Mouse (Mus musculus) liver, embryonic 11.5 days (tissue): ENCODE results near the gene Csdc2. TPM values are rescaled to one million over a fixed set of nuclear protein-coding genes. Genes with fewer than 3 reads are reported as not detected.

ENCODE experiments used
- ATAC-seq: fragments of 200-750 bp; cut with Nextera tagmentation; replicated peaks from 2 replicates; pipeline ENCODE4 v1.8.0; 2017; ENCODE audit warnings: moderate number of reproducible peaks, mild to moderate bottlenecking, moderate TSS enrichment, moderate library complexity; ENCODE audit not compliant: low FRiP score
- DNase-seq: peaks from one replicate; pipeline ENCODE4 v3.0.0-alpha.2; 2017; ENCODE audit warnings: low spot score
- H3K27ac ChIP-seq: fragments of 300-500 bp; sonication (generic); 2 replicates; pipeline ENCODE4 v1.5.1; 2014; ENCODE audit warnings: mild to moderate bottlenecking, low read depth, low read length, control low read depth
- H3K27me3 ChIP-seq: fragments of 300-500 bp; sonication (generic); replicated peaks from 2 replicates; pipeline ENCODE4 v1.6.1; 2014; ENCODE audit warnings: low read length, mixed read lengths; ENCODE audit not compliant: control insufficient read depth, insufficient read depth
- H3K36me3 ChIP-seq: fragments of 300-500 bp; sonication (generic); 2 replicates; pipeline ENCODE4 v1.6.1; 2014; ENCODE audit warnings: mild to moderate bottlenecking, low read length, moderate library complexity, mixed read lengths; ENCODE audit not compliant: control insufficient read depth, insufficient read depth
- H3K4me1 ChIP-seq: fragments of 300-500 bp; sonication (generic); replicated peaks from 2 replicates; pipeline ENCODE4 v1.6.1; 2014; ENCODE audit warnings: low read length, mixed read lengths; ENCODE audit not compliant: control insufficient read depth, insufficient read depth
- H3K4me2 ChIP-seq: fragments of 300-500 bp; sonication (generic); 2 replicates; pipeline ENCODE4 v1.6.1; 2014; ENCODE audit warnings: mild to moderate bottlenecking, control low read depth, moderate library complexity
- H3K4me3 ChIP-seq: fragments of 300-500 bp; sonication (generic); 2 replicates; pipeline ENCODE4 v1.5.1; 2014; ENCODE audit warnings: low read depth, low read length, control low read depth
- H3K9ac ChIP-seq: fragments of 300-500 bp; sonication (generic); 2 replicates; pipeline ENCODE4 v1.6.1; 2014; ENCODE audit warnings: low read depth, low read length, control low read depth
- H3K9me3 ChIP-seq: fragments of 300-500 bp; sonication (generic); 2 replicates; pipeline ENCODE4 v1.6.1; 2016; ENCODE audit warnings: low read length, inconsistent platforms, mixed read lengths; ENCODE audit not compliant: control insufficient read depth
- WGBS: fragments of 180-500 bp; shearing (Covaris S2); extraction: QIAGEN DNeasy Blood & Tissue Kit; methylation state at CpG from one replicate; pipeline ENCODE4 v1.1.7; 2014; 5-methylcytosine and 5-hydroxymethylcytosine counted together
- polyA plus RNA-seq: library from polyadenylated mRNA; unstranded; fragments of >200 nt; fragmentation: Nextera tagmentation; extraction: Ambion mirVana; gene quantifications from 2 replicates; pipeline ENCODE4 v1.2.1, GENCODE M21; 2014

Gene Csdc2
- polyA plus RNA-seq, 1 experiment from 2014 or later = 3.9 TPM

GRCm38 (mm10) chr15:81919062-81919461 lies 17.5 kb upstream of the Csdc2 start:
- H3K9ac ChIP-seq = no peak overlapping the region
- H3K4me1 ChIP-seq = peaks cover 15% of the 10 kb centered on the region
- no peak for ATAC-seq
- no peak overlapping the region for H3K4me2 ChIP-seq
- WGBS = 75% methylated on average over 5 of the region's 5 CpGs
- H3K27me3 ChIP-seq = no peaks in the 10 kb centered on the region
- H3K27ac ChIP-seq = no peak overlapping the region
- peaks cover 35% of the 10 kb centered on the region; the same call in 1 of the 2 replicates for H3K36me3 ChIP-seq
- DNase-seq = no peak
- H3K9me3 ChIP-seq = no peaks in the 10 kb centered on the region
- H3K4me3 ChIP-seq = no peak overlapping the region

GRCm38 (mm10) chr15:81920546-81921217 lies 15.9 kb upstream of the Csdc2 start:
- no peak overlapping the region for H3K27ac ChIP-seq
- H3K4me3 ChIP-seq = no peak overlapping the region
- no peaks in the 10 kb centered on the region for H3K27me3 ChIP-seq
- no peaks in the 10 kb centered on the region for H3K9me3 ChIP-seq
- 87% methylated on average over 10 of the region's 10 CpGs for WGBS
- ATAC-seq (no peak), DNase-seq (no peak)
- no peak overlapping the region for H3K4me2 ChIP-seq
- H3K9ac ChIP-seq = no peak overlapping the region
- H3K36me3 ChIP-seq = peaks cover 22% of the 10 kb centered on the region; the same call in 1 of the 2 replicates
- H3K4me1 ChIP-seq = peaks cover 18% of the 10 kb centered on the region

- no peaks in the 10 kb centered on the region for H3K27me3 ChIP-seq
- peaks cover 18% of the 10 kb centered on the region; the same call in 1 of the 2 replicates for H3K36me3 ChIP-seq
- DNase-seq = no peak
- H3K27ac ChIP-seq = no peak overlapping the region
- no peaks in the 10 kb centered on the region for H3K9me3 ChIP-seq
- no peak overlapping the region for H3K9ac ChIP-seq
- ATAC-seq = no peak
- WGBS = 82% methylated on average over 5 of the region's 5 CpGs
- no peak overlapping the region for H3K4me2 ChIP-seq
- H3K4me3 ChIP-seq = no peak overlapping the region
- H3K4me1 ChIP-seq = peaks cover 18% of the 10 kb centered on the region
These were observed 15.3 kb upstream of the Csdc2 start for GRCm38 (mm10) chr15:81921255-81921654.

GRCm38 (mm10) chr15:81924933-81925332 lies 11.6 kb upstream of the Csdc2 start:
- WGBS = 55% methylated on average over 11 of the region's 11 CpGs
- no peaks in the 10 kb centered on the region for H3K9me3 ChIP-seq
- H3K27me3 ChIP-seq = no peaks in the 10 kb centered on the region
- peak overlapping the region; percentile 77 for H3K27ac ChIP-seq
- H3K4me1 ChIP-seq = peaks cover 21% of the 10 kb centered on the region
- ATAC-seq (peak; percentile 70), DNase-seq (no peak)
- H3K4me3 ChIP-seq = peak overlapping the region; percentile 88
- H3K36me3 ChIP-seq = peaks cover 4% of the 10 kb centered on the region; the same call in 1 of the 2 replicates
- peak overlapping the region; percentile 87 for H3K9ac ChIP-seq
- H3K4me2 ChIP-seq = peak overlapping the region; percentile 99

GRCm38 (mm10) chr15:81925760-81926445 lies 10.7 kb upstream of the Csdc2 start, which contains the start of gene Polr3h:
Gene Polr3h, minus strand, starts transcription at chr15:81926240.
- H3K27me3 ChIP-seq = no peaks in the 10 kb centered on the region
- no peaks in the 10 kb centered on the region for H3K9me3 ChIP-seq
- peak within 1 kb of the TSS; percentile 77 for H3K27ac ChIP-seq
- under 1% methylated on average over 54 of the region's 54 CpGs for WGBS
- H3K4me2 ChIP-seq = peak within 1 kb of the TSS; percentile 99
- DNase-seq = peak; percentile 95
- peaks cover 21% of the 10 kb centered on the region for H3K4me1 ChIP-seq
- peak; percentile 93 for ATAC-seq
- H3K9ac ChIP-seq = peak within 1 kb of the TSS; percentile 87
- peaks cover 4% of the 10 kb centered on the region; the same call in 1 of the 2 replicates for H3K36me3 ChIP-seq
- H3K4me3 ChIP-seq = peak within 1 kb of the TSS; percentile 88

- Histone ChIP-seq H3K27me3 (no peaks in the 10 kb centered on the region), H3K9me3 (no peaks in the 10 kb centered on the region), H3K4me3 (no peak overlapping the region; the same call in 1 of the 2 replicates), H3K4me2 (peak overlapping the region; percentile 99), H3K27ac (no peak overlapping the region), H3K9ac (no peak overlapping the region), H3K36me3 (peaks cover 4% of the 10 kb centered on the region; the same call in 1 of the 2 replicates), H3K4me1 (peaks cover 21% of the 10 kb centered on the region)
- WGBS = 43% methylated on average over 9 of the region's 9 CpGs
- DNase-seq = no peak
- ATAC-seq = no peak
These were observed 10.1 kb upstream of the Csdc2 start for GRCm38 (mm10) chr15:81926446-81926822.

GRCm38 (mm10) chr15:81927741-81928140 lies 8.8 kb upstream of the Csdc2 start:
- Histone ChIP-seq H3K4me1 (peaks cover 21% of the 10 kb centered on the region), H3K27ac (no peak overlapping the region), H3K4me3 (no peak overlapping the region), H3K27me3 (no peaks in the 10 kb centered on the region), H3K9me3 (no peaks in the 10 kb centered on the region), H3K4me2 (no peak overlapping the region), H3K36me3 (peaks cover 4% of the 10 kb centered on the region; the same call in 1 of the 2 replicates), H3K9ac (no peak overlapping the region)
- 62% methylated on average over 4 of the region's 4 CpGs for WGBS
- DNase-seq (no peak), ATAC-seq (no peak)

- Histone ChIP-seq H3K4me3 (no peak overlapping the region), H3K9ac (no peak overlapping the region), H3K36me3 (peaks cover 2% of the 10 kb centered on the region; the same call in 1 of the 2 replicates), H3K9me3 (no peaks in the 10 kb centered on the region), H3K27me3 (no peaks in the 10 kb centered on the region), H3K27ac (no peak overlapping the region), H3K4me2 (no peak overlapping the region), H3K4me1 (peaks cover 21% of the 10 kb centered on the region)
- WGBS = 73% methylated on average over 11 of the region's 11 CpGs
- DNase-seq (no peak), ATAC-seq (no peak)
These were observed 8.3 kb upstream of the Csdc2 start for GRCm38 (mm10) chr15:81928277-81928676.
